Mouse (Mus musculus): ENCODE measurements around the gene Zfp982.
"Not testable (repeated sequence)": the region's sequence is repeated elsewhere in the genome, so short reads cannot be mapped to it uniquely, and the experiment has no call there.

Zfp982 gene

DNA sequence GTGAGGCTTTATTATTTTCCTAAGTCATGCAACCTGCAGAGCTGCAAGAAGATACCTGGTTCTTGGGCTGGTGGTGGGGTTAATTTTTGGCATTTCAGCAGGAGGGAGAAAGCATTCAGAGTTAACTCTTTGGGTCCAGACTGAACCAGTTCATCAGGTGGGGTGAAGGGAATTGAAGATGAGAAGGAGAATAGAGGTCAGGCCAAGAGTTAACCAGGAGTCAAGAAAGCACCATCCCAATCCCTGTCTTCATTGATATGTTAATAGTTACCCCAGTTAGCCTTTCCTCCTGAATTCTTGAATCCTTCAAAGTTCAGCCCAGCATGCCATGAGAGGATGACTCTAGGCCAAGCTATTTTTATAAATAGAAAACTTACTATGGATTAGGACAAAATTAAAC is 65.8 kb downstream of the Zfp982 start:
- ATAC-seq (ENCODE audit: insufficient number of reproducible peaks, low FRiP score, low TSS enrichment), result not testable (repeated sequence)

DNA sequence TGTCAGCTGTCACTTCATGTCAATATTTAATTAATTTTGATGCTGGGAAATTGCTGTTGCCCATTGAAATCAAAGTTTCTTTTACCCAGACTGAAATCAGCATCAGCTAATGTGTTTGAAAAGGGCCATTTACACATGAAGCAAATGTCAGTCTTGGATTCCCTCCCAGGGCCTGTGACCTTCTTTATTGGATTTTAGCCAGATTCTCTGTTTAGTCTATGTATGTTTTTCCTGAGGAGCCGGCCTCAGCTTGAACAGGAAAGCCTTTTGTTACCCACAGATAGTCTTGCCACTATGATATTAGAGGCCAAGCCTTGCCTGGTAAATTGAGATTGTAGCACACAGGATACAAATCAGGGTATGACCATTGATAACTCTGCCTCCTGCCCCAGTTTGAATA is 66.9 kb downstream of the Zfp982 start:
- ATAC-seq (ENCODE audit: insufficient number of reproducible peaks, low FRiP score, low TSS enrichment), result not testable (repeated sequence)
